Mouse (Mus musculus) heart, embryonic 11.5 days (tissue): Measurements from ENCODE around the gene Bmpr1b. TPM values are rescaled to one million over a fixed set of nuclear protein-coding genes. Genes with fewer than 3 reads are reported as not detected.

Experiments
- ATAC-seq: fragments of 200-750 bp; cut with Nextera tagmentation; replicated peaks from 2 replicates; pipeline ENCODE4 v1.8.0; 2017; ENCODE audit warnings: moderate library complexity; ENCODE audit not compliant: insufficient number of reproducible peaks, low FRiP score, low TSS enrichment
- H3K27ac ChIP-seq: fragments of 300-500 bp; sonication (generic); 2 replicates; pipeline ENCODE4 v1.5.1; 2014; ENCODE audit warnings: mild to moderate bottlenecking, low read depth, low read length
- H3K27me3 ChIP-seq: fragments of 300-500 bp; sonication (generic); 2 replicates; pipeline ENCODE4 v1.6.1; 2014; ENCODE audit warnings: mild to moderate bottlenecking, low read length, mixed read lengths; ENCODE audit not compliant: control insufficient read depth, insufficient read depth
- H3K36me3 ChIP-seq: fragments of 300-500 bp; sonication (generic); 2 replicates; pipeline ENCODE4 v1.6.1; 2014; ENCODE audit warnings: mild to moderate bottlenecking, low read length, moderate library complexity, mixed read lengths; ENCODE audit not compliant: control insufficient read depth, insufficient read depth
- H3K4me1 ChIP-seq: fragments of 300-500 bp; sonication (generic); 2 replicates; pipeline ENCODE4 v1.6.1; 2014; ENCODE audit warnings: low read length; ENCODE audit not compliant: control insufficient read depth, insufficient read depth
- H3K4me2 ChIP-seq: fragments of 300-500 bp; sonication (generic); 2 replicates; pipeline ENCODE4 v1.6.1; 2014; ENCODE audit warnings: mild to moderate bottlenecking, moderate library complexity
- H3K4me3 ChIP-seq: fragments of 300-500 bp; sonication (generic); 2 replicates; pipeline ENCODE4 v1.5.1; 2014; ENCODE audit warnings: low read depth, low read length
- H3K9ac ChIP-seq: fragments of 300-500 bp; sonication (generic); 2 replicates; pipeline ENCODE4 v1.6.1; 2014; ENCODE audit warnings: mild to moderate bottlenecking, low read depth, low read length, moderate library complexity
- H3K9me3 ChIP-seq: fragments of 300-500 bp; sonication (generic); replicated peaks from 2 replicates; pipeline ENCODE4 v1.6.1; 2016; ENCODE audit warnings: low read length; ENCODE audit not compliant: control insufficient read depth
- WGBS: fragments of 180-500 bp; shearing (Covaris S2); extraction: QIAGEN DNeasy Blood & Tissue Kit; methylation state at CpG from one replicate; pipeline ENCODE4 v1.1.7; 2014; ENCODE audit not compliant: insufficient replicate concordance; 5-methylcytosine and 5-hydroxymethylcytosine counted together
- polyA plus RNA-seq: library from polyadenylated mRNA; unstranded; fragments of >200 nt; fragmentation: Nextera tagmentation; extraction: Ambion mirVana; gene quantifications from 2 replicates; pipeline ENCODE4 v1.2.1, GENCODE M21; 2014

Bmpr1b gene
- polyA plus RNA-seq, 1 experiment from 2014 or later: 1.4 TPM

DNA sequence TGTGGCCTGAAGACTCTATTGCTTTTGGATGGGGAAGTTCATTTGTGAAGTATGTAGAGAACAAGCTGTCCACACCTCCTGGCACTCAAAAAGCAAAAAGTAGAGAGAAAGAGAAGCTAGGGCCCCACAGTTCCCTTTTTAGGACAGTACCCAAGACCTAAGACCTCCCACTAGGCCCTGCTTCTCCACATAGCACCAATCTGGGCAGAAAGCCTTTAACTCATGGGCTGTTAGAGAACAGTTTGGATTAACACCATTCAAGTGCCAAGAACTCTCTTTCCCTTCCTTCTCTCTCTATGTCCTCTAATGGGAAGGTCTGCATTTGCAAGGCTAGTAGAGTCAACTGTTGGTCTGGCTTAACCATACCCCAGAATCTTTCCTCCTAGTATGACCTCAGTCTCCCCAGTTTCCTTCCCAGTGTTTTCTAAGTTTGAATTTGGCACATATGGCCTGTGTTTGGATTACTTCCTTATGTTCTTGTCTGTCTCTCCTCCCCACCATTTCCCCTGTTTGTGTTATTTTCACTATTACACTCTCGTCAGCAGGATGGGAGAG lies 102.4 kb downstream of the Bmpr1b start:
- Histone ChIP-seq H3K27ac (no peak overlapping the region), H3K27me3 (no peaks in the 10 kb centered on the region), H3K4me2 (no peak overlapping the region), H3K4me3 (no peak overlapping the region), H3K9ac (no peak overlapping the region), H3K36me3 (no peaks in the 10 kb centered on the region), H3K9me3 (no peaks in the 10 kb centered on the region), H3K4me1 (no peaks in the 10 kb centered on the region)
- 57% methylated on average over 1 of the region's 1 CpGs for whole genome bisulfite sequencing
- no peak for ATAC-seq

DNA sequence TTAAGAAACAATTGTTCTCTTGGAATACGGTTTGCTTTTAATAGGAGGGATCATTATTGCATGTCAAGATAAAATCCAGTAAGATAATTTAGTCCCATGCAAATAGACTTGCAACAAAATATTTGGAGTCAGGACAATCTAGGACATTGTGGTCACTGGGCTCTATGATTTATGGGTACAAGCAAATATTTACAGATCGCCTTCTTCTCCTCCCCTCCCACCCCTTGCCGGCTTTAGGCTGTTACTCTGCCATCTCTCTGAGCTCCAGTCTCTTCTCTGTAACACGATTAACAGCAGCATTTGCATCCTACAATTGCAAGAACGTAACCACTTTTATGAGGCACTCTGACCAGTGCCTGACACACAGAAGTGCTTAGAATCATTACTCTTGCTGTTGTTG lies 104.1 kb downstream of the Bmpr1b start:
- Histone ChIP-seq H3K36me3 (no peaks in the 10 kb centered on the region), H3K9me3 (no peaks in the 10 kb centered on the region), H3K27ac (no peak overlapping the region), H3K4me1 (no peaks in the 10 kb centered on the region), H3K27me3 (no peaks in the 10 kb centered on the region), H3K4me3 (no peak overlapping the region), H3K4me2 (no peak overlapping the region), H3K9ac (no peak overlapping the region)
- no peak for ATAC-seq
- WGBS: 70% methylated on average over 5 of the region's 5 CpGs

DNA sequence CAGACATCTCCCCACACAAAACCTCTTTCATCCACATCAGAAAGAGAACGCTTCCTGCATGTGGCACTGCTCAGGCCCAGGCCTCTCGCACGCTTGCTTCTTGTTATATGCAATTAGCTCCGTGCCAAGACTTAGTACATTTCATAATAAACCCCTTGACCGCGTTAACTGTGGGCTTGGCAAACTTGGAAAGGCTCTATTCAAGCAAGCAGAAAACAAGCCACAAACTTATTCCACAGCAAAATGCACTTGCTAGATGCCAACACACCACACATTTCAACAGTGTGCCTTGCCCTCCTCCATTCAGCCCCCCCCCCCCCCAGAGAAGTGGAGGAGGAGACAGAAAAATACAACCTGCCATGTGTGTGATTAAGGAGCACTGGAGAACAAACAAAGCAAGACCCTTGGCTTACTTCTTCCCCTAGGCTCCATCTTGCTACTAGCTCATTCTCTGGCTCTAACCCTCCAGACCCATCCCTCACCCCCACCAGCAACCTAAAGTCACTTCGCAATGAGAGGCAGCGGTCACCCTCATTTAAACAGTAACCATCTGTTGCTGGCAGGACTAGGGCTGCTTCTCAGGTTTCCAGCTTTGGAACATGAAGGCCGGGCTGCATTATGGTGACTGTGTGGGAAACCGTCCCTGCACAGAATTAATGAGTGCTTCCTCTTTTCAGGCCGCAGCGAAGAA lies 105.5 kb downstream of the Bmpr1b start:
- Histone ChIP-seq H3K27ac (no peak overlapping the region), H3K9ac (no peak overlapping the region), H3K9me3 (no peaks in the 10 kb centered on the region), H3K4me3 (no peak overlapping the region), H3K4me1 (no peaks in the 10 kb centered on the region), H3K27me3 (no peaks in the 10 kb centered on the region), H3K36me3 (no peaks in the 10 kb centered on the region), H3K4me2 (no peak overlapping the region)
- no peak for ATAC-seq
- 56% methylated on average over 12 of the region's 12 CpGs for WGBS

DNA sequence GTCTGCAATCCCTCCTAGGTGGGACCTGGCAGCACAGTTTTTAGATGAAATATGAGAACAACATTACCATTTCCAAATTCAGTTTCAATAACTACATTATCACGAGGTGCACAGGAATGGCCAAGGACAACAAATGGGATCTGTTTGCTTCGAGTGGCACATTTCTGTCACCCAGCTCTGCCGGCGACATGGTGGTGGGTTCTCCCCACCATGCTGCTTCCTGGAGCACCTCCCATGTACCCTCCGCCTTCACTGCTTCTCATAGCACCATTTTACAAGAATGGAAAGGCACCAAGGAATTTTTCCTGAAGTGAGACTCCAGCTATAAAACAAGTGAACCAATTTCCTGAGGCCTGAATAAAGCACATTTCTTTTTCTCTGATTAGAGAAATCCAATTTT lies 108.0 kb downstream of the Bmpr1b start:
- no peak overlapping the region for H3K4me2 ChIP-seq
- no peaks in the 10 kb centered on the region for H3K27me3 ChIP-seq
- no peaks in the 10 kb centered on the region for H3K36me3 ChIP-seq
- no peak overlapping the region for H3K27ac ChIP-seq
- H3K9me3 ChIP-seq: no peaks in the 10 kb centered on the region
- H3K9ac ChIP-seq: no peak overlapping the region
- 82% methylated on average over 5 of the region's 5 CpGs for WGBS
- ATAC-seq: no peak
- no peaks in the 10 kb centered on the region for H3K4me1 ChIP-seq
- no peak overlapping the region for H3K4me3 ChIP-seq

DNA sequence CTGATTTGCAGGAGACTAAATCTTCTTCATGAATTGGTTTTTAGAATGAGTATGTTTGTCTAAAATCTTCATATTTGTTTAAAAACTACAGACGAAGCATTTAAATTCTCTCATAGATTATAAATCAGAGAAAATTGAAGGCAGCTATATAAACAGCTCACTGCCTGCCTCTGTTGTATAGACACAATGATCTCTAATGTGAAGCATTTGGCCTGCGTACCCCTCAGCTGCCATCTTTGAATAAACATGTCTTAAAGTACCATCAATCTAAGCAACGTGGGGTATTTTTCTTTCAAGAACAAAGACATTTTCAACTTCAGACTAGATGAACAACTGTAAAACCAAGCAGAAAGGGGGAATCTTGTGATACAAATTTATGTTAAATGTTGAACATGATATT lies 109.3 kb downstream of the Bmpr1b start:
- H3K4me1 ChIP-seq: no peaks in the 10 kb centered on the region
- no peak overlapping the region for H3K27ac ChIP-seq
- H3K36me3 ChIP-seq: no peaks in the 10 kb centered on the region

DNA sequence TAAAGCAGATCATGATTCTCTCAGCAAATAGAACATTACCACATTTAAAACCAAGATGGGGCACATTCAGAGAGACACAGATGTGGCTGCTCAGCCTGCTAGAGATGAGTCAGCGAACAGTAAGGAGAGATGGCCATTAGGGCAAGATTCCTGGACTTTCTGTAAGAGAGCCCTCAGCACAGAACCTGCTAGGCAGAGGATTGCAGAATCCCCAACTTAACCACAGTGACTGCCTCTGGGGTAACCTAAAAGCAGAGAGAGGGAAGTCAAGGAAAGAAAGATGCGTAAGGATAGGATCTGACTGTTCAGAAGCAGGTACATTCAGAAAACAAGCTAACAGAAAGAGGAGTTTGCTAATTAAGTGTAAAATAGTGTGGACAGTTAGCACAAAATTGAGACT lies 118.5 kb downstream of the Bmpr1b start:
- Histone ChIP-seq H3K27me3 (no peaks in the 10 kb centered on the region), H3K9ac (no peak overlapping the region), H3K36me3 (no peaks in the 10 kb centered on the region), H3K4me2 (no peak overlapping the region), H3K4me3 (no peak overlapping the region), H3K27ac (no peak overlapping the region), H3K9me3 (no peaks in the 10 kb centered on the region), H3K4me1 (peaks cover 2% of the 10 kb centered on the region; the same call in 1 of the 2 replicates)
- WGBS: 91% methylated on average over 2 of the region's 2 CpGs
- ATAC-seq: no peak

More for the DNA sequence above, 109.3 kb downstream of the Bmpr1b start:
- Histone ChIP-seq H3K4me2 (no peak overlapping the region), H3K9me3 (no peaks in the 10 kb centered on the region), H3K27me3 (no peaks in the 10 kb centered on the region), H3K9ac (no peak overlapping the region), H3K4me3 (no peak overlapping the region)
- 67% methylated on average over 3 of the region's 3 CpGs for WGBS
- no peak for ATAC-seq

DNA sequence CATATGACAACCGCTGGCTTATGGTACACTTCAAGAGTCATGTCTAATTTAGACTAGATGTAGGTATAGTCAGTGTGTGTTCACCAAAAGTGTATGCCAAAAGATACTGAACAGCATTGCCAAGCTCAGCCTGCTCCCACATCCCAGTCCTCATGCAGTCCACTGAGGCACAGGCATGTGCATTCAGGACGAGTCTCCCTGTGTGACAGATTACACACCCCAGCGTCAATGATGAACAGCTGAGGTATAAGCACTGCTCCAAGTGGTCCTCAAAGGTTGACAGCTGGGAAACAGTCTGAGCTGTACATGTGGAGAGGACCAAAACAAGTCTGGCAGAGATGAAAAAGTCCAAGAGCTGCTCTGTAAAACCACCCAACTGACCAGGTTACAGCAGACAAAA lies 119.6 kb downstream of the Bmpr1b start:
- peaks cover 2% of the 10 kb centered on the region; the same call in 1 of the 2 replicates for H3K4me1 ChIP-seq
- no peak for ATAC-seq
- no peaks in the 10 kb centered on the region for H3K27me3 ChIP-seq
- no peaks in the 10 kb centered on the region for H3K36me3 ChIP-seq
- H3K9ac ChIP-seq: no peak overlapping the region
- 78% methylated on average over 3 of the region's 3 CpGs for WGBS
- H3K9me3 ChIP-seq: no peaks in the 10 kb centered on the region
- H3K27ac ChIP-seq: no peak overlapping the region
- H3K4me2 ChIP-seq: no peak overlapping the region
- H3K4me3 ChIP-seq: no peak overlapping the region

DNA sequence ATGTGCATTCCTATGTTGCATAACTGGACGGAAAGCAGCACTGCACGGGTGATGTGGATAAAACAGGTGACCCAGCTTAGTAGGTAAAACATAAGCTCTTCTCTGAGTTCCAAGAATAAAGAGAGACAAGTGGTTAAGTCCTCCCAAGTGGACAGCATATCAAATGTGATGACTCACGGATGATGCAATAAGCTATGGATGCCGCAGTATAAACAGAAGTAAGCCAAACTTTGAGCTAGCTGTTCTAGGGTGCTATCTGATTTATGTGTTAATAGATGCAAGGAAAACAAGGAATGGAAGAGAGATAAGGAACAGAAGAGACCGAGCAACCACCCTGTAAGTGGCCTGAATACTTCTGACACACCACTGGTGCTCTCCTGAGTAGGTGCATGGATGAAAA lies 120.1 kb downstream of the Bmpr1b start:
- Histone ChIP-seq H3K9me3 (no peaks in the 10 kb centered on the region), H3K27me3 (no peaks in the 10 kb centered on the region), H3K4me2 (no peak overlapping the region), H3K4me1 (peaks cover 2% of the 10 kb centered on the region; the same call in 1 of the 2 replicates), H3K9ac (no peak overlapping the region), H3K4me3 (no peak overlapping the region), H3K36me3 (no peaks in the 10 kb centered on the region), H3K27ac (no peak overlapping the region)
- 68% methylated on average over 5 of the region's 5 CpGs for WGBS
- ATAC-seq: no peak

DNA sequence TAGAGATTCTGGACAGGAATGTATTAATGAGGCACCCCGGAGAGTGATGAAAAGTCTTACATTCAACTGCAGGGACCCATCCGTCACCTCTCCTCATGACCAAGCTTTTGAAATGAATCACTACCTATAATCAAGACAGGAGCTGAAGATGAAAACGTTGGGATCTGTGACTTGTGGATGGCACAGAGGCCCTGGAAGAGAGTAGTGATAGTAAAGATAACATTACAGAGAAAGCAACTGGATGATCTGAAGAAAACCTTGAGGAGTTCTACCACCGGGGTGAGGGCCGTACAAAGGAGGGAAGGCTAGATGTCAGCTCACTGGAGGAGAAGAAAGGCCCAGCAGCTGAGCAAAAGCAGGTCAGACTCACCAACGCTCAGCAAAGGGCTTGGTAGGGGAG lies 120.7 kb downstream of the Bmpr1b start:
- 53% methylated on average over 6 of the region's 6 CpGs for WGBS
- peaks cover 2% of the 10 kb centered on the region; the same call in 1 of the 2 replicates for H3K4me1 ChIP-seq
- H3K9ac ChIP-seq: no peak overlapping the region
- H3K4me2 ChIP-seq: no peak overlapping the region
- H3K36me3 ChIP-seq: no peaks in the 10 kb centered on the region
- no peaks in the 10 kb centered on the region for H3K9me3 ChIP-seq
- ATAC-seq: no peak
- H3K27me3 ChIP-seq: no peaks in the 10 kb centered on the region
- no peak overlapping the region for H3K4me3 ChIP-seq
- no peak overlapping the region for H3K27ac ChIP-seq
